Mouse (Mus musculus) olfactory bulb, adult 2 months (tissue): Measurements from ENCODE around the gene Ipmk. TPM values are rescaled to one million over a fixed set of nuclear protein-coding genes. Genes with fewer than 3 reads are reported as not detected.
A peak's percentile ranks its signal among the peaks of the same experiment; 100 is the strongest.

Source experiments
- H3K27ac ChIP-seq: fragments of 200-500 bp; 2 replicates; pipeline ENCODE4 v1.5.1; 2012; ENCODE audit warnings: low read depth, low read length; ENCODE audit not compliant: insufficient read depth
- H3K4me1 ChIP-seq: fragments of 200-500 bp; 2 replicates; pipeline ENCODE4 v1.6.1; 2012; ENCODE audit warnings: low read length; ENCODE audit not compliant: control insufficient read depth, insufficient read depth
- H3K4me3 ChIP-seq: fragments of 200-500 bp; 2 replicates; pipeline ENCODE4 v1.5.1; 2012; ENCODE audit warnings: mild to moderate bottlenecking, low read depth, low read length, moderate library complexity; ENCODE audit not compliant: insufficient read depth
- CTCF ChIP-seq: fragments of 200-500 bp; IDR thresholded peaks from 2 replicates; pipeline ENCODE4 v1.5.1; 2012; ENCODE audit warnings: low read depth, mild to moderate bottlenecking, low read length, moderate library complexity; ENCODE audit not compliant: insufficient read depth
- POLR2A ChIP-seq: fragments of 200-500 bp; IDR thresholded peaks from 2 replicates; pipeline ENCODE4 v1.6.1; 2012; ENCODE audit warnings: mild to moderate bottlenecking, low read depth, low read length, moderate library complexity; ENCODE audit not compliant: insufficient read depth
- WGBS: fragments of 180-500 bp; shearing (Covaris S2); methylation state at CpG from one replicate; pipeline ENCODE4 v1.1.7; 2018; 5-methylcytosine and 5-hydroxymethylcytosine counted together
- polyA plus RNA-seq: library from polyadenylated mRNA; stranded (reverse); fragments of >200 nt; gene quantifications from 2 replicates; pipeline ENCODE4 v1.2.4, GENCODE M21; 2012; ENCODE audit warnings: low replicate concordance; ENCODE audit not compliant: missing spikeins, insufficient read depth, insufficient read length

Gene Ipmk
- polyA plus RNA-seq, 1 experiment: not detected

GRCm38 (mm10) chr10:71332859-71333258, 14.7 kb upstream of the Ipmk start:
- TF ChIP-seq POLR2A (no peak), CTCF (no peak)
- H3K27ac ChIP-seq: no peak overlapping the region
- WGBS: 78% methylated on average over 9 of the region's 9 CpGs
- H3K4me3 ChIP-seq: no peak overlapping the region
- H3K4me1 ChIP-seq: peaks cover 7% of the 10 kb centered on the region

- TF ChIP-seq CTCF (no peak), POLR2A (no peak)
- peaks cover 33% of the 10 kb centered on the region for H3K4me1 ChIP-seq
- H3K27ac ChIP-seq: no peak overlapping the region
- 95% methylated on average over 2 of the region's 2 CpGs for WGBS
- no peak overlapping the region for H3K4me3 ChIP-seq
Measured at GRCm38 (mm10) chr10:71337733-71338132, 9.8 kb upstream of the Ipmk start.

- Histone ChIP-seq H3K4me1 (peaks cover 28% of the 10 kb centered on the region), H3K4me3 (no peak overlapping the region), H3K27ac (no peak overlapping the region)
- 59% methylated on average over 8 of the region's 8 CpGs for WGBS
- no peak for TF ChIP-seq POLR2A
- TF ChIP-seq CTCF: no peak
Measured at GRCm38 (mm10) chr10:71338156-71338905, 9.2 kb upstream of the Ipmk start.

GRCm38 (mm10) chr10:71339463-71339862, 8.1 kb upstream of the Ipmk start:
- Histone ChIP-seq H3K4me1 (peaks cover 30% of the 10 kb centered on the region), H3K4me3 (no peak overlapping the region), H3K27ac (no peak overlapping the region)
- WGBS: 53% methylated on average over 4 of the region's 4 CpGs
- TF ChIP-seq CTCF: no peak
- no peak for TF ChIP-seq POLR2A

GRCm38 (mm10) chr10:71340195-71340594, 7.4 kb upstream of the Ipmk start:
- 78% methylated on average over 2 of the region's 2 CpGs for WGBS
- H3K27ac ChIP-seq: no peak overlapping the region
- H3K4me3 ChIP-seq: no peak overlapping the region
- peaks cover 33% of the 10 kb centered on the region for H3K4me1 ChIP-seq
- TF ChIP-seq CTCF: no peak
- no peak for TF ChIP-seq POLR2A

- H3K4me3 ChIP-seq: no peak overlapping the region
- TF ChIP-seq CTCF: no peak
- 91% methylated on average over 9 of the region's 9 CpGs for WGBS
- H3K27ac ChIP-seq: no peak overlapping the region
- peaks cover 34% of the 10 kb centered on the region for H3K4me1 ChIP-seq
Measured at GRCm38 (mm10) chr10:71341290-71341689, 6.3 kb upstream of the Ipmk start.

GRCm38 (mm10) chr10:71342030-71342805, 5.3 kb upstream of the Ipmk start:
- WGBS: 74% methylated on average over 7 of the region's 7 CpGs

GRCm38 (mm10) chr10:71343130-71343529, 4.4 kb upstream of the Ipmk start:
- no peak overlapping the region for H3K27ac ChIP-seq
- WGBS: 79% methylated on average over 3 of the region's 3 CpGs
- H3K4me1 ChIP-seq: peaks cover 34% of the 10 kb centered on the region
- TF ChIP-seq CTCF (no peak), POLR2A (no peak)
- H3K4me3 ChIP-seq: no peak overlapping the region

More at GRCm38 (mm10) chr10:71342030-71342805, 5.3 kb upstream of the Ipmk start:
- Histone ChIP-seq H3K27ac (no peak overlapping the region), H3K4me3 (no peak overlapping the region), H3K4me1 (peaks cover 34% of the 10 kb centered on the region)
- no peak for TF ChIP-seq POLR2A
- no peak for TF ChIP-seq CTCF

- Histone ChIP-seq H3K4me3 (peak overlapping the region; percentile 88), H3K4me1 (peaks cover 31% of the 10 kb centered on the region), H3K27ac (no peak overlapping the region)
- no peak for TF ChIP-seq POLR2A
- TF ChIP-seq CTCF: no peak
- 21% methylated on average over 14 of the region's 14 CpGs for WGBS
Measured at GRCm38 (mm10) chr10:71343567-71344265, 3.8 kb upstream of the Ipmk start.
